Mouse (Mus musculus): Measurements from ENCODE around the gene Ankrd54.
A peak's percentile ranks its signal among the peaks of the same experiment; 100 is the strongest.
"Not testable (repeated sequence)": the region's sequence is repeated elsewhere in the genome, so short reads cannot be mapped to it uniquely, and the experiment has no call there.

Gene Ankrd54

GRCm38 (mm10) chr15:79042721-79043491, 19.8 kb downstream of the Ankrd54 start:
- DNase-seq (ENCODE audit: low read depth, low spot score): no peak

- no peak for DNase-seq (ENCODE audit: low read depth, low spot score)
Observed at GRCm38 (mm10) chr15:79041585-79041984, 21.1 kb downstream of the Ankrd54 start, which contains the start of gene Galr3. Gene Galr3, plus strand, starts transcription at chr15:79041885.

DNA sequence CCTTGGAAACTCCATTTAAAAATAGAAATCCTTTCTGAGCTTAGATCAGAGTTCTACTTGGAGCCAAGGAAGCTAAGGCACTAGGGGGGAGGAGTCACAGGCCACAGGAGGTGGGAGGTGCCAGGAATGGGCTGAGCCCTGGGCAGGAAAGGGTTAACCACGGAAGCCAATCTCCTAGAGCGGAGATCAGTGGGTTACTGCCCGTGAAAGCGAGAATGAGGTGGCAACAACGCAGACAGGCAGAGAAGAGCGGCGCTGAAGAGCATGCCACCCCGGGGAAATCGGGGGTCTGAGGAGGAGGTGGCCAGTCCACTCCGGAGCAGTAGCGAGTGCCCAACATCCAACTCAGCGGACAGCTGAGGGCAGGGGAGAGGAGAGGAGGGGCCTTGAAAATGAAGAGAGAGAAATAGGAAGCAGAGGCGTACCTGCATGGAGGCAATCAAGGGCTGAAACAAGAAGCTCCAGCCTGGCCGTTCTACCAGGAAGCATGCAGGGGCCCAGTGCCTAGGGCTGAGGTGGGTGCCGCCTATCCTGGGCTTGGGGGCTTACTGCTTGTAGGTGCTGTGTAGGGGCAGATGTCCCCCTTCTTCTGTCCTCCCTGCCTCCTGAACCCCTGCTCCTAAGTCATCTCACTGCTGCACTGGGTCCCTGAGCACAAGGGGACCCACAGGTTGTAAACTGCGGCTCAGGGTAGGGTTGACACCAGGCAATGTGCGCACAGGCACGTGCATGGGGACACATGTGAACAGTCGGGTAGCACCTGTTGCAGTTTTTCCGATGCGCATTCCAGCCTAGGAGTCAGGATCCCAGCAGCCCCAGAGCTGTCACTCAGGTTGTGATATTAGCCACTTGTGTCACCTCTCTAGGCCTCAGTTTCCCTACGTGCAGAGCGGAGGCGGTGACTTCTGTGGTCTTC, 21.9 kb downstream of the Ankrd54 start:
- DNase-seq (ENCODE audit: low read depth, low spot score): no peak

DNA sequence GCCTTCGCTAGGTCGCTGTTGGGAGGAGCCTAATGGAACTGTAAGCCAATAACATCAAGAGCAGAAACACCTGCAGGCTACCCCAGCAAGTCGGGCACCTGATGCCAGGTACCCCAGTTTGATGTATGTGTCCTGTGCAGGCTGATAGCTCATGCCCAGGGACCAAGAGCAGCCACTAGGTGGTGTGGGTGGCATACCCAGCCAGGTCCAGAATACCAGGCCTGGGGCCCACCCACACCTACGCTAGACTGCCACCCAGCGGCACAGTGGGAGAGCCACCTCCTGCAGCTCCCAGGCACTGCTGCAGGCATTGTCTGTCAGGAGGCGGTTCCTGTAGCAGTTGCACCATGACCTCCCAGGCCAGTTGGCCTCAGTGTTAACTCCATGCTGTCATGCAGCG, 23.8 kb downstream of the Ankrd54 start:
- DNase-seq (ENCODE audit: low read depth, low spot score): peak; percentile 54

GRCm38 (mm10) chr15:79038331-79038730, 24.4 kb downstream of the Ankrd54 start:
- no peak for DNase-seq (ENCODE audit: low read depth, low spot score)

- DNase-seq (ENCODE audit: low read depth, low spot score): peak; percentile 68
Observed at GRCm38 (mm10) chr15:79037913-79038328, 24.8 kb downstream of the Ankrd54 start.

- DNase-seq (ENCODE audit: low read depth, low spot score): not testable (repeated sequence)
Observed at GRCm38 (mm10) chr15:79031908-79032307, 30.8 kb downstream of the Ankrd54 start.

- DNase-seq (ENCODE audit: low read depth, low spot score): no peak
Observed at GRCm38 (mm10) chr15:79030551-79031435, 31.9 kb downstream of the Ankrd54 start.

GRCm38 (mm10) chr15:79029519-79030241, 33.0 kb downstream of the Ankrd54 start:
- DNase-seq (ENCODE audit: low read depth, low spot score): no peak

- no peak for DNase-seq (ENCODE audit: low read depth, low spot score)
Observed at GRCm38 (mm10) chr15:79028823-79029484, 33.7 kb downstream of the Ankrd54 start.

DNA sequence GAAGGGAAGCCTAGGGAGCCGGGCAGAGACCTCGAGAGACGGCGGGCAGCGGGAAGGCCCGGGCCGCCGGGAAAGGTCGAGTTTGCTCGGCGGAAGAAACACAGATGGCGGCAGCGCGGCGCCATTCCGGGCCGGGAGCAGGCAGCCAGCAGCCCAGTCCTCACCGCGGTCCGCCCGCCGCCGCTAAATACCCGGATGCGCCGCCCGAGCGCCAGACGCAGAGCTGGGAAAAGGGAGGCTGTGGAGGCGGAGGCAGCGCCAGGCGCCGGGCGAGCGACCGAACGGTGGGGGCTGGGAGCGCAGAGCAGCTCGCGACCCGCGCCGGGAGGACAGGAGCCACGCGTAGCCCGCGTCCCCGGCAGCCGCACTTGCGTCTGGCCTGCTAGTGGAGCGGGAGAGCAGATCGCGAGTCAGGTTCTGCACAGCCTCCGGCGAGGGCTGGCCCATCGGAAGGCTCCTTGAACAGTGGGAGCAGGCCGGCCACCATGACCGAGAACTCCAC, 34.4 kb downstream of the Ankrd54 start, which contains the start of gene H1f0:
H1f0 (plus strand) TSS at position 214 of the 502 bp plus-strand sequence.
- DNase-seq (ENCODE audit: low read depth, low spot score): no peak

- DNase-seq (ENCODE audit: low read depth, low spot score): no peak
Observed at GRCm38 (mm10) chr15:79027291-79028205, 35.1 kb downstream of the Ankrd54 start.

DNA sequence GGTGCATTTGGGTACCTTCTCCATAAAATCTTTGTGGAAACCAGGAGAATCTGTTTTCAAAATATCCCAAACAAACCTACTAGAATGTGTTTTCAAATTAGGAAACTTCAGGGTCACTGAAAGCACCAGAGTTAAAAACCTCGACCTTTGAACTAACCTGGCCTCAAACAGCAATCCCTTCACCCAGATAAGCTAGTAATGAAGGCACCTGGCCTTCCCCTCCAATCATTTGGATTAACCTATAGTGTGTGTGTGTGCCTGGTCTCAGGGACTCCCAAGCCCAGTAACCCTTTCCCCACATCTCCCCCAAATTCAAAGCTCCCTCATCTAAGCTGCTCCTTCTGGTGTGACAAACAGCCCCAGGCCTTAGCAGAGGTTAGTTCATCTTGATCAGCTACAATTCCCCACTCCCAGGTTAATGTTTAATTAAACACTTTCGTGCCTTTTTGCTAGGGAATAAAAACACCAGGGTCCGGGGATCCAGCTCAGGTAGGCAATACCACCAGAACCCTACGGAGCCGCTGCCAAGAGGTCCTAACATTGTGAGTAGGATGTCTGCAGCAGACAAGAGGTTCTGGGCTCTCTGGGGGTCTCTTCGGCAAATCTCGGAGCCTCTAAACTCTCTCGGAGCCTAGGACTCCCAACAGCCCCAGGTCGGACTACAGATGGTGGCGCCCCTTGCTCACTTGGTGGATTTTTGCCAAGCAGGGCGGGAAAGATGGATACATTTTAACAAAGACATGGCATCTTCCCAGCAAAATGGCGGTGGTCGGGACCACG, 36.0 kb downstream of the Ankrd54 start:
- DNase-seq (ENCODE audit: low read depth, low spot score): no peak

DNA sequence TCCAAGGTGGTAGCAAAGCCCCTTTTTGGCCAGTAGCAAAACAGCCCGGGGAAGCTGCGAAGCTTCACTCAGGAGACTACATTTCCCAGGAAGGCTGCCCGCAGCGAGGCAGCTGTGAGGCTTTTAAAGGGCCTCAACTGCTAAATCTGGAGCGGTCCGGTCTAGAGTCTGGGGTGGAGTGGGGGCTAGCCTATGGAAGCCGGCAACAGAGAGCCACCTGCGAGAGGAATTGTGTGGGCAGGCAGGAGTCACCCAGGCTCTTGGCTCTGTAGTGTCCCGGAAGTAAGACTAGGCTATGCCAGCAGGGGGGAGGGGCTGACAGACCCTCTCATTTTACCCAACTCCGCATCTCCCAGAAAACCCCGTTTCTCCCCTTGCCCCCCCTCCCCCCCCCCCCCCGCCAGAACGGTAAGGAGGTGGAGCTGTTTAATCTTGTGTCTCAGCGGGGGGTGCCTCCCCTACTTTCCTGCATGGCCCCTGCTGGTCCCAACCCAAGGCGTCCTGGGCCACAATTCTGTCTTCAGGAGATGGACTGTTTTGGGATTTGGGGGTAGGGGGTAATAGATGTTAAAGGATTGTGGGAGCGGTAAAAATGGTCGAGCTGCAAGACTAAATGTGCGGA, 36.9 kb downstream of the Ankrd54 start:
- no peak for DNase-seq (ENCODE audit: low read depth, low spot score)

DNA sequence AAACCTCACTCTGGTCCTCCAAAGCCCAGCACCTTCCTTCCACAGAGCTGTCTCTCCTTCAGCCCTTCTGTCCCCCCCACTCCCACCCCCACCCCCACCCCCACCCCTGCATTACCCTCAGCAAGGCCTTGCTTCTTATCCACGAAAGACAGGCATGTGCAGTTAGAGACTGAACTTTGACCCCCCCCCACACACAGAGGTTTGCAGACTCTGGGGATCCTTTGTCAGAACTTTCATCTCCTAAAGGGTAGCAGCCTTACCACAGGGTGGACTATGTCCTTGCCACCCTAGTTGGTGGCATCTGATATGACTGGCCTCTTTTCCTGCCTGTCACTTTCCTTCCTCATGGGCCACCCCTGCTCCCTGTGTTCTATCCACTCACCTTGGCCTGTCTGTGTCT, 39.3 kb downstream of the Ankrd54 start:
- no peak for DNase-seq (ENCODE audit: low read depth, low spot score)

- no peak for DNase-seq (ENCODE audit: low read depth, low spot score)
Observed at GRCm38 (mm10) chr15:79022671-79023230, 39.9 kb downstream of the Ankrd54 start.

GRCm38 (mm10) chr15:79018886-79019285, 43.8 kb downstream of the Ankrd54 start:
- DNase-seq (ENCODE audit: low read depth, low spot score): no peak

All from c-Kit-negative CD71-positive TER-119-positive erythroid progenitor cells, embryonic 14.5 days (primary cell).